Mouse (Mus musculus) MEL (cell line): ENCODE measurements at regions not wholly inside any gene's neighbourhood (a gene's known extent, or its start where the extent isn't known, plus 50 kb on each side); places are given as distances from the start of the nearest gene placed in this dataset.
"Not testable (repeated sequence)": the region's sequence is repeated elsewhere in the genome, so short reads cannot be mapped to it uniquely, and the experiment has no call there.

Source experiments
- DNase-seq: peaks from one replicate; pipeline ENCODE4 v3.0.0; 2011; ENCODE audit warnings: low read depth, low spot score
- H3K27ac ChIP-seq: 2 replicates; pipeline ENCODE4 v1.5.1; 2012; ENCODE audit warnings: low read depth, mild to moderate bottlenecking, control low read depth, low read length, moderate library complexity; ENCODE audit not compliant: control insufficient read depth
- H3K27me3 ChIP-seq, 2 experiments: fragments of 150-350 bp in 1 of 2; sonication (generic) in 1 of 2; 2 replicates each; pipeline ENCODE4 v1.6.1; 2012; ENCODE audit warnings: low read length in 2 of 2, mild to moderate bottlenecking in 2 of 2, improper control_type of control experiment in 1 of 2, moderate library complexity in 1 of 2; ENCODE audit not compliant: insufficient read depth in 2 of 2, control insufficient read depth in 1 of 2
- H3K36me3 ChIP-seq, 2 experiments: 2 replicates each; pipeline ENCODE4 v1.6.1; 2012 to 2014; ENCODE audit warnings: low read length in 2 of 2, improper control_type of control experiment in 1 of 2, inconsistent platforms in 1 of 2, mild to moderate bottlenecking in 1 of 2; ENCODE audit not compliant: insufficient read depth in 2 of 2, control insufficient read depth in 1 of 2
- H3K4me1 ChIP-seq, 2 experiments: fragments of 150-350 bp in 1 of 2; sonication (generic) in 1 of 2; 2 replicates each; pipeline ENCODE4 v1.6.1; 2012; ENCODE audit warnings: low read length in 2 of 2, improper control_type of control experiment in 1 of 2, mild to moderate bottlenecking in 1 of 2; ENCODE audit not compliant: insufficient read depth in 2 of 2, control insufficient read depth in 1 of 2
- H3K4me3 ChIP-seq, 2 experiments: fragments of 150-350 bp in 1 of 2; sonication (generic) in 1 of 2; 2 replicates each; pipeline ENCODE4 v1.5.1; 2012; ENCODE audit warnings: low read depth in 2 of 2, low read length in 2 of 2, mild to moderate bottlenecking in 2 of 2, moderate library complexity in 2 of 2, control low read depth in 1 of 2, improper control_type of control experiment in 1 of 2; ENCODE audit not compliant: control insufficient read depth in 1 of 2, insufficient read depth in 1 of 2
- H3K79me2 ChIP-seq: 2 replicates; pipeline ENCODE4 v1.6.1; 2012; ENCODE audit warnings: mild to moderate bottlenecking, low read length, moderate library complexity; ENCODE audit not compliant: control insufficient read depth, poor library complexity, insufficient read depth
- H3K9ac ChIP-seq: 2 replicates; pipeline ENCODE4 v1.6.1; 2012; ENCODE audit warnings: low read depth, mild to moderate bottlenecking, control low read depth, low read length, moderate library complexity; ENCODE audit not compliant: control insufficient read depth, poor library complexity, severe bottlenecking
- H3K9me3 ChIP-seq: fragments of 150-350 bp; sonication (generic); replicated peaks from 2 replicates; pipeline ENCODE4 v1.6.1; 2012; ENCODE audit warnings: mild to moderate bottlenecking, low read length, improper control_type of control experiment, moderate library complexity; ENCODE audit not compliant: insufficient read depth
- BHLHE40 ChIP-seq: IDR thresholded peaks from 2 replicates; pipeline ENCODE4 v1.6.1; 2012; ENCODE audit warnings: low read depth, mild to moderate bottlenecking, inconsistent platforms, low read length, improper control_type of control experiment, borderline replicate concordance
- GABPA ChIP-seq: IDR thresholded peaks from 2 replicates; pipeline ENCODE4 v1.6.1; 2012; ENCODE audit warnings: low read depth, mild to moderate bottlenecking, inconsistent platforms, low read length, improper control_type of control experiment, moderate library complexity
- JUND ChIP-seq: IDR thresholded peaks from 2 replicates; pipeline ENCODE4 v1.6.1; 2011; ENCODE audit warnings: low read depth, mild to moderate bottlenecking, improper control_type of control experiment, low read length
- MAFK ChIP-seq: IDR thresholded peaks from 2 replicates; pipeline ENCODE4 v1.6.1; 2011; ENCODE audit warnings: low read depth, mild to moderate bottlenecking, low read length, improper control_type of control experiment, borderline replicate concordance
- USF1 ChIP-seq: IDR thresholded peaks from 2 replicates; pipeline ENCODE4 v1.6.1; 2014; ENCODE audit warnings: low read depth, mild to moderate bottlenecking, inconsistent platforms, low read length, improper control_type of control experiment, moderate library complexity

DNA sequence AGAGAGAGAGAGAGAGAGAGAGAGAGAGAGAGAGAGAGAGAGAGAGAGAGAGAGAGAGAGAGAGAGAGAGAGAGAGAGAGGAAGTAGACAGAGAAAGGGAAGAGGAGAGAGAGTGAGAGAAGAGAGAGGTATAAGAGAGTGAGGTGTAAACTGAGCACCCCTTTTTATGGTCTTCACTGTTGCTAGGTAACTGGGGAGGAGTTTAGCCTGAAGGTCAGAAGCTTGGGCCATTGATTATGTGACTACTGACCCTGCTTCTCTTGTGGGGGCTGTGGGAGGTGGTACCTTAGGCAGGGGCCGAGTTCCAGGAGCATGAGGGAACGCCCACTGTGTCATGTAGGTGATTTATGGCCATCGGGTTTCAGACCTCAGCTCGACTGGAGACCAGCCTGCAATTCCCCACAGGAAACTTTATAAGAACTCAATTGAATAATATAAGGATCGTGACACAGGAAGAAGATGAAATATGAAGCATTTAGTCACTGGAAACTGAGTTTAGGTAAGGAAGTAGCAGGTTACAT lies 2970.4 kb downstream of the Gm37988 start:
- H3K9me3 ChIP-seq, H3K36me3 ChIP-seq, H3K4me3 ChIP-seq, H3K9ac ChIP-seq, DNase-seq, H3K27me3 ChIP-seq, H3K4me1 ChIP-seq, H3K27ac ChIP-seq, H3K79me2 ChIP-seq: not testable (repeated sequence)

DNA sequence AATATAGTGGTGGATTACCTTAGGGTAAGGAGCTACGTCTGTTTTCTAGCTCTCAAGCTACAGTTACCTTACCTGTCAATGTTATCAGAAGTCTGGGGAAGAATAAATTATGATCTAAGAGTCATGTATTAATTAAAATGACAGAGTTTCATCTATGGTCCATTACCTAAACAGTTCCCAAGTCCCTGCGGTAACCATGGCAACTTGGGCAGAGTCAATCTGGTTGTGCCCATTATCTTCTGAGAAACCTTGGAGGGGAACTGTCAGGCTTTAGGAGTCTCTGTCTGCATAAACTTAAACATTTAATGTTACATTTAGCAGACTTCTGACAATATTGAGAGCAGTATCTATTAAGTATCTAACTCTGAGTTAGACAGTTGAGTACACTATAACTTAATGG lies 2971.0 kb downstream of the Gm37988 start:
- no peak for TF ChIP-seq BHLHE40
- TF ChIP-seq USF1: no peak
- no peak for TF ChIP-seq MAFK
- no peak for TF ChIP-seq GABPA

DNA sequence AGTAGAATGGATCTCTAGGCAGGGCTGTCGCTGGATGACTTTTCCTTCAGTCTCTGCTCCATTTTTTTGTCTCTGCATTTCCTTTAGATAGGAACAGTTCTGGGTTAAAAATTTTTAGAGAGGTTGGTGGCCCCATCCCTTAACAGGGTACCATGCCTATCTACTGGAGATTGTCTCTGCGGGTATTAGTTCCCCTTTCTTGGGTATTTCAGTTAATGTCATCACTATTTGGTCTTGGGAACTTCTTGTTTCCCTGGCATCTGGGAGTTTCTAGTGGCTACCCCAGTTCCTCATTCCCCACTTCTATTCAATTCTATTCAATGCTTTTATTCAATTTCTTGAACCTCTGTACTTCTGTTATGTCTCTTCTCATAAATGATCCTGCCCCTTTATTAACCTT lies 3016.3 kb downstream of the Gm37988 start:
- H3K4me1 ChIP-seq: no peaks in the 10 kb centered on the region
- H3K4me3 ChIP-seq: no peak overlapping the region
- H3K36me3 ChIP-seq: no peaks in the 10 kb centered on the region
- H3K9me3 ChIP-seq: no peaks in the 10 kb centered on the region
- TF ChIP-seq JUND: no peak
- DNase-seq: peak; percentile 3
- no peak overlapping the region for H3K9ac ChIP-seq
- no peaks in the 10 kb centered on the region for H3K27me3 ChIP-seq
- no peak overlapping the region for H3K27ac ChIP-seq
- H3K79me2 ChIP-seq: no peaks in the 10 kb centered on the region

More for the DNA sequence above, 2971.0 kb downstream of the Gm37988 start:
- Histone ChIP-seq H3K9ac (no peak overlapping the region), H3K27me3 (no peaks in the 10 kb centered on the region), H3K79me2 (no peaks in the 10 kb centered on the region), H3K36me3 (no peaks in the 10 kb centered on the region), H3K9me3 (no peaks in the 10 kb centered on the region), H3K4me3 (no peak overlapping the region), H3K27ac (no peak overlapping the region), H3K4me1 (no peaks in the 10 kb centered on the region)
- DNase-seq: no peak
